Mouse (Mus musculus): ENCODE data around the gene Ttc36.

DNA sequence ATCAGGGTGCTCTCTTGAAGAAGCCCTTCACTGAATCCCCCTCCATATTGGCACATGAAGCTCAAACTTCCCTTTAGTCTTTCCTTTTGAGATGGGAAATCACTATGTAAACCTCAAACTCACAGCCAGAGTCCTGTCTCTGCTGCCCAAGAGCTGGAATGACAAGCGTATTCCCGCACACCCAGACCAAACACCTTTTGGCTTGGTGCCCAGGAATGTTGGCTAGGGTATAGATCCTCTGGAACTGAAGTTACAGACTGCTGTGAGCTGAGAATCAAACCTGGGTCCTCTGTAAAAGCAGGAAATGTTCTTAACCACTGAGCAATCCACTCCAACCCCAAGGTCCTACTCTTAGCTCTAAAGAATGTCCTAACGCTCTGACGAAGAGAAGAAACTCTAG is 29.5 kb upstream of the Ttc36 start:
- TF ChIP-seq POLR2A (IDR thresholded peaks at IDR 0.05; ENCODE audit: low read depth, low read length) (no peak), CTCF (IDR thresholded peaks at IDR 0.05; ENCODE audit: extremely low read depth, insufficient read depth, insufficient read length, insufficient replicate concordance) (no peak)
